Mouse (Mus musculus) regulatory T cell (primary cell): ENCODE results near the gene Mb.

Experiments used
- in situ Hi-C: fragments of 300-600 bp; cut with MboI, MseI; formaldehyde crosslinking; loops from one replicate; pipeline ENCODE4 v1.15.1; 2025; ENCODE audit warnings: high pct_unique_total_duplicates

The Mb gene

GRCm38 (mm10) chr15:77027675-77028074 is 22.8 kb downstream of the Mb start:
- in situ Hi-C loops: no loop called here

DNA sequence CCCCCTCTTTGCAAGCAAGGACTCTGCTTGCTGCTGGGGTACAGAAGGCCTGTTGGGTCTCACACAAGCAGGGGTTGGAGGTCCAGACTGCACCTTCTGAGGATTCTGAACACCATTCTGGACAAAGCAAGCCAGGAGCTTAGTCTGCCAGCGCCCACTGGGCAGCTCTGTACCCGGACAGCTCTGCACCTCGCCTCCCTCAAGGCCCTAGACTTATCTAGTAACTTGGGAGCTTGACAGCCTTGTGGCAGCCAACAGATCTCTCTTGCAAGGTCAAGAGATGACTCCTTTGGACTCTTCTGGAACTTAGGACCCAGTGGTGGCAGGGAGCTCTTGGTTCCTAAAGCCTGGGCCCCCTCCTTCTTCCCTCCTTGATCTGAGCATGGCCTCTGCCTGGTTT is 23.4 kb downstream of the Mb start:
- in situ Hi-C loops: no loop called here

GRCm38 (mm10) chr15:77025884-77026583 is 24.4 kb downstream of the Mb start:
- in situ Hi-C loops: no loop called here

GRCm38 (mm10) chr15:77022401-77022957 is 28.0 kb downstream of the Mb start:
- in situ Hi-C loops: loop anchor here (25.0 kb wide), 1 partner anchor 990 kb away; no protein-coding TSS in a partner anchor

DNA sequence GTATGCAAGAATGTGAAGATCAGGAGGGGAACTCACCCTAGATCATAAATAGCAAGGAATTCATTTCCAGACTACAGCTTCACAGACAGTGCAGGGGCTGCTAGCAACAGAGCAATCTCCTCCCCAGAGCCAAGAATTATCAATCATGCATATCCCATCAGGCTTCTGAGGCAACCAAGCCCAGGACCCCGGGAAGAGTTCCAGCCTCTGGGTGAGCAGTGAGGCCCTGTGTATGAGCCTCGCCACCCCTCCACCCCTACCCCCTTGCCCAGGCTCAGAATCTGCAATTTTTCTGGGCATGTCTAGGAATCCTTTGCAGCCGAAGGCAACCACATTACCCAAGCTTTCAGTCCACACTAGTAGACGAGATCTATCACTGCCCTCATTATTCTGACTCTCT is 28.6 kb downstream of the Mb start:
- in situ Hi-C loops: loop anchor here (25.0 kb wide), 1 partner anchor 990 kb away; no protein-coding TSS in a partner anchor

- in situ Hi-C loops: loop anchor here (25.0 kb wide), 1 partner anchor 991 kb away; no protein-coding TSS in a partner anchor
Observed at GRCm38 (mm10) chr15:77021056-77021455, 29.4 kb downstream of the Mb start.

DNA sequence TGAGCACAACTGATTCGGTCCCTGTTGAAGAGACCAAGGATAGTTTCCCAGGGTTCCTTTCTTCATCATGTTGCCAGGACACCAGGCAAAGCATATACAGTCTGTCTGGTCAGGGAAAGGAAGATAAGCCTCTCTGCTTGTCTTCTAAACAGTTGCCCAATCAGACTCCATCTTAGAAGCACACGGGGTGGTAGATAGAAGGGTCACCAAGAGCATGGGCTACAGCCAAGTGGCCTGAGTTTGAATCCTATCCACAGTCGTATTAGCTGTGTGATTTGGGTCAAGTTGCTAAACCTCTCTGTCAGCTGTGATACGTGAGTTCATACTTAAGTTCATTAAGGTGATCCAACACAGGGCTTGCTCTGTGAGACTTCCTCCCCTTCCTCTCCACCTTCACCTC is 30.3 kb downstream of the Mb start:
- in situ Hi-C loops: loop anchor here (25.0 kb wide), 1 partner anchor 992 kb away; no protein-coding TSS in a partner anchor

GRCm38 (mm10) chr15:77019533-77019932 is 30.9 kb downstream of the Mb start:
- in situ Hi-C loops: loop anchor here (25.0 kb wide), 1 partner anchor 993 kb away; no protein-coding TSS in a partner anchor

GRCm38 (mm10) chr15:77018740-77019340 is 31.6 kb downstream of the Mb start:
- in situ Hi-C loops: loop anchor here (25.0 kb wide), 1 partner anchor 993 kb away; no protein-coding TSS in a partner anchor

DNA sequence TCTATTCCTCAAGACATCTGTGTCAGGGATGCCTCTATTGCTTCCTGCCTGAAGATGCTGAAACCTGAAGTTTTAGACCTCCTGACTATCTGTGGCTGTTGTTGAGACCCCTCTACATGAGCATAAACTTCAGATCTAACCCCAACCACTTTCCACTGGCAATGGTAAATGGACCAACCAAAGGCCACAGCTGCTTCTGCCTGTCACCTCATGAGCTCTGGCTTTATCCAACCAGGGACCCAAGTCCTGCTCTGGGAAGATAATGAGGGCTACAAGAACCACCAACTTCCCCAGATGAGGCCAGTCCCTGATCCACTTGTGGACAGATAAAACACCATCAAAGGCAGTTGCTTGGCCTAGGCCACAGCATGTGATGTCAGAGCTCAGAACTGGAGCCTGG is 32.6 kb downstream of the Mb start:
- in situ Hi-C loops: loop anchor here (25.0 kb wide), 1 partner anchor 994 kb away; no protein-coding TSS in a partner anchor

- in situ Hi-C loops: loop anchor here (25.0 kb wide), 1 partner anchor 996 kb away; no protein-coding TSS in a partner anchor
Observed at GRCm38 (mm10) chr15:77016509-77016908, 34.0 kb downstream of the Mb start.

DNA sequence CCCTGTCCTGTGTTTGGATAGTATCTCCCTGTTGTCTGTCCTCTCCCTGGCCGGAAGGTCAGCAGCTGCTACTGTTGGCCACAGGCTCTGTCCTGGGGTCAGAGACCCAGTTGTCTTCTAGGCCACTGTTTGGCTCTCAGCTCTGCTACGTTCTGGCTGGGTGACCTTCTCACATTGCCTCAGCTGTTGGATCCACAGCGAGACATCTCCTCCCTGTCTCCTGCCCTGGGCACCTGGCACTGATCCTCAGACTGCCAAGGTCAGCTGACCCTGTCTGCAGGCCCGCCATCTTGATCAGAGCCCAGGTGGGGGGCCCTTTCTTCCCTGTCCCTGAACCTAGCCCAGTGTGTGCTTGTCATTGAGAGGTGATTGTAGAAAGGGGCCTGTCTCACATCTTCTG is 35.5 kb downstream of the Mb start:
- in situ Hi-C loops: loop anchor here (25.0 kb wide), 1 partner anchor 997 kb away; no protein-coding TSS in a partner anchor

- in situ Hi-C loops: loop anchor here (25.0 kb wide), 1 partner anchor 998 kb away; no protein-coding TSS in a partner anchor
Observed at GRCm38 (mm10) chr15:77014431-77014830, 36.0 kb downstream of the Mb start.

DNA sequence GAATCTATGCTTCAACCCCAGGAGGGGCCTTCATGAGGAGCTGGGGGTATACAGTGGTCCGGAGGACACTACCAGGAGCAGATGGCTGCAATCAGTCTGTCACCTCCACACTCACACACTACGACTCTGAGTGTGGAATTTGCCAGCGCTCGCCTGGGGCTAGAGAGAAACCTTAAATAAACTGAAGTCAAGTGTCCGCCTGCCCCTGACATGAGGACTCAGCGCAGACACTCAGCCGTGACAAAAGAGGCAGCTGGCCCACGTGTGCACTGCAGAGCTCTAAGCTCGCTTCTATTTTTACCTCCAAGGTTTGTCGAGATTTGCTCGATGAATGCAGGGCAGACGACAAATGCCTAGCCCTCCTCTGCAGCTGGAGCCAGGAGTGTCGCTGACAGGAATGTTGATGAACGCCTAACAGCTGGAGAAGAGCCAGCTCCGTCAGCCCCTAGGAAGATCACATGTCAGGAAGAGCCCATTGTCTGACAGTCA is 36.7 kb downstream of the Mb start:
- in situ Hi-C loops: loop anchor here (25.0 kb wide), 1 partner anchor 999 kb away; no protein-coding TSS in a partner anchor

- in situ Hi-C loops: loop anchor here (25.0 kb wide), 1 partner anchor 1003 kb away; no protein-coding TSS in a partner anchor
Observed at GRCm38 (mm10) chr15:77008851-77009250, 41.6 kb downstream of the Mb start.

DNA sequence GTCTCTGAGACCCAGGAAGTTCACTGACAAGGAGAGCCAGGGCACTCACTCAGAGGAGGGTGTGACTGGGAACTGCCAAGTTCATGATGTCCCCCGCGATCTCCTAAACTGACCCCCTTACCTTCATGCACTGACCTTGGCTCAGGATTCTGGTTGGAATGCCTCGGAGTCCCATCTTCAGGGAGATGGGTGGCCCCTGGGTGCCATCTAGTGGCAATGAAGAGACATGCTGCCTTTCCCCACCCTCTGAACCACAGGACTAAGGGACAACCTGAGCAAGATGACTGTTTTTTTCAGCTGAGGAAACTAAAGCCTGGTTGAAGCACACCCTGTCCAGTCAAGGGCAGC is 46.6 kb downstream of the Mb start:
- in situ Hi-C loops: loop anchor here (25.0 kb wide), 1 partner anchor 1008 kb away; no protein-coding TSS in a partner anchor

DNA sequence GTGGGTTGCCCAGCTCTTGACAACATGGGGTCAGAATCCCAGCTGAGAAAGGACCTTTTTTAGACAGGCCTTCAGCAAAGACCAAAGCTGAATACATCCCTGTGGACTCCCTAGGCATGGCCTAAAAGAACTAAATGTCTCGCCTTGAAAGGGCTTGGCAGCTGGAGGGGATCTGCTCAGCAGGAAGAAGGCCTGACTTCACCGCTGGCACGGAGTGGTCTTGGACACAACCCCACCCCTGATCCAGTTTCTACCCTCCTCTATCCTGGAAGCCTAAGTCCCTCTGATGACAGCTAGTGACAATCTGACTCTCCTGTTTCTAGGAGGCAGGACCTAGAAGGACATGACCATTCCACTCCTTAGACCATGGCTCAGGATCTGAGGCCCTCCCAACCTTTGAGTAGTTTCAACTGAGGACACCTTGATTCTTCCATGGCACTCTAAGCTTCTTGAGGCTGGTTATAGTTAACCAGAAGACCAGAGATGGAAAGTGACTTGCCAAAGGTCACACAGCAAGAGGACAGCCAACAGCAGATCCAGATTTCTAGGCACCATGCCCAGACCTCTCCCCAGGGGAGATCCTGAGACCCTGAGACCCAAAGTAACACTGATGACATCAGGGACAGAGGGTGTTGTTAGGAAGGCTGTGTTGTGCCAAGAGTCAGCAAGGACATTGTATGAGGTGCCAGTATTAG is 47.1 kb downstream of the Mb start:
- in situ Hi-C loops: loop anchor here (25.0 kb wide), 1 partner anchor 1009 kb away; no protein-coding TSS in a partner anchor

GRCm38 (mm10) chr15:76998878-76999588 is 51.4 kb downstream of the Mb start:
- in situ Hi-C loops: no loop called here

- in situ Hi-C loops: no loop called here
Observed at GRCm38 (mm10) chr15:76998048-76998447, 52.4 kb downstream of the Mb start.

DNA sequence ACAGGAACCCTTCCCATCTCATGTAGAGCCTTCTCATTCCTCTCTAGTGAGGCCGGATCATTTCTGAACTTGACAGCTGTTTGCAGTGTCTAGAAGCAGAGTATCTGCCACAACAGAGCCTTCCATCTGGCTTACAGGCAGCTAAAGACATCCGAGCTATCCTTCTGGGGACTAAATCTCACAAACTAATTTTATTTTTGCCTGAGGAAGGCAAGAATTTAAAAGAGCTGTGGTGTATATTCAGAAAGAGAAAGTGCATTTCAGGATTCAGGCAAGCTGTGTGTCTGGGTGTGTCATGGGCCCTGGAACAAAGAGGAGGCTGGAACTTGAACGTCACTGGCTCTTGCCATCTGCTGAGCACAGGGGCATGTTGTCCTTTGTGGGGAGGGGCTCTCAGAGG is 56.1 kb downstream of the Mb start:
- in situ Hi-C loops: loop anchor here (5.0 kb wide), 1 partner anchor 43 kb away; no protein-coding TSS in a partner anchor
